Mouse (Mus musculus) brain, embryonic 14.5 days (tissue): Measurements from ENCODE around the gene Mks1.

Experiments used
- CTCF ChIP-seq: fragments of 200-500 bp; IDR thresholded peaks from 2 replicates; pipeline ENCODE4 v1.5.1; 2012; ENCODE audit warnings: inconsistent platforms, mild to moderate bottlenecking, moderate library complexity, borderline replicate concordance; ENCODE audit not compliant: insufficient read depth, insufficient read length; ENCODE audit errors: extremely low read depth
- POLR2A ChIP-seq: fragments of 200-500 bp; IDR thresholded peaks from 2 replicates; pipeline ENCODE4 v1.6.1; 2012; ENCODE audit warnings: mild to moderate bottlenecking, inconsistent platforms, borderline replicate concordance; ENCODE audit not compliant: poor library complexity, insufficient read depth, insufficient read length, severe bottlenecking; ENCODE audit errors: extremely low read depth

GRCm38 (mm10) chr11:87847884-87848283 lies 5.1 kb upstream of the Mks1 start:
- TF ChIP-seq CTCF = no peak
- TF ChIP-seq POLR2A = no peak
